Mouse (Mus musculus) erythroblast, embryonic 14.5 days (primary cell): ENCODE data around the gene Nme3.

ENCODE experiments used
- GATA1 ChIP-seq: IDR thresholded peaks from 2 replicates; pipeline ENCODE4 v1.6.1; 2012; ENCODE audit warnings: low read length, inconsistent platforms, mixed read lengths
- TAL1 ChIP-seq: IDR thresholded peaks from 3 replicates; pipeline ENCODE4 v1.6.1; 2012; ENCODE audit warnings: low read length, inconsistent platforms, mixed read lengths

- TF ChIP-seq TAL1: no peak
- no peak for TF ChIP-seq GATA1
These were observed 21.9 kb upstream of the Nme3 start for GRCm38 (mm10) chr17:24874405-24874745.
